Mouse (Mus musculus) small intestine, adult 2 months (tissue): ENCODE measurements around the gene Tcf12.

ENCODE experiments used
- CTCF ChIP-seq: fragments of 200-500 bp; IDR thresholded peaks from 2 replicates; pipeline ENCODE4 v1.5.1; 2012; ENCODE audit warnings: low read depth, mild to moderate bottlenecking, control low read depth, inconsistent platforms, low read length, moderate library complexity, mixed read lengths; ENCODE audit not compliant: insufficient replicate concordance, insufficient read length; ENCODE audit errors: extremely low read depth
- POLR2A ChIP-seq: fragments of 200-500 bp; IDR thresholded peaks from 2 replicates; pipeline ENCODE4 v1.6.1; 2012; ENCODE audit warnings: low read depth, mild to moderate bottlenecking, control low read depth, inconsistent platforms, low read length, moderate library complexity

- no peak for TF ChIP-seq POLR2A
- TF ChIP-seq CTCF: no peak
Observed at GRCm38 (mm10) chr9:72016021-72016420, 95.7 kb downstream of the Tcf12 start.
